Mouse (Mus musculus): ENCODE measurements around the gene Apoc3.
A peak's percentile ranks its signal among the peaks of the same experiment; 100 is the strongest.

The Apoc3 gene

DNA sequence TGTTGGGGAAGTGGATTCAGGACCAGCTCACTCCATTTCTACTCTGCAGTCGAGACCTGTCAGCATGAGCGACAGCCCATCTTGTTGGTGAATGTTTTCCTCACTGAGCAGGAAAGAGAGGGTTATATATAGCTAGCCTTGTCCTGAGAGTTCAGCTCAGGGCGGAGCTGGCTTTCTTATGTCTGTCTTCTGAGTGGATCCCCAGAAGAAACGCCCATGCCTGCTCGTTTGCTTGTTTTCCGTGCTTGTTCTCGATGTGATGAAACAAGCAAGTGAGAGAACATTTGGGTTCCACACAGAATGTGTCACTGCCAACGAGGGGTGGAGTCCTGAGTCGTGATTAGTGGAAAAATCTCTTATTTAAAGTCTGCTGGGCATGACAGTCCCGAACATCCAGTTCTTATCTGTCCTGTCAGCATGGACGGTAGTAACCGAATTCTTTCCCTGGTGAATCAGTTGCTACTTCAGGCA is 38.7 kb downstream of the Apoc3 start:
- no peak for ATAC-seq (ENCODE audit: low TSS enrichment)

GRCm38 (mm10) chr9:46194809-46195208 is 40.6 kb downstream of the Apoc3 start:
- ATAC-seq (ENCODE audit: low TSS enrichment) = no peak

- no peak for ATAC-seq (ENCODE audit: low TSS enrichment)
These were observed 42.8 kb downstream of the Apoc3 start for GRCm38 (mm10) chr9:46192642-46193041.

DNA sequence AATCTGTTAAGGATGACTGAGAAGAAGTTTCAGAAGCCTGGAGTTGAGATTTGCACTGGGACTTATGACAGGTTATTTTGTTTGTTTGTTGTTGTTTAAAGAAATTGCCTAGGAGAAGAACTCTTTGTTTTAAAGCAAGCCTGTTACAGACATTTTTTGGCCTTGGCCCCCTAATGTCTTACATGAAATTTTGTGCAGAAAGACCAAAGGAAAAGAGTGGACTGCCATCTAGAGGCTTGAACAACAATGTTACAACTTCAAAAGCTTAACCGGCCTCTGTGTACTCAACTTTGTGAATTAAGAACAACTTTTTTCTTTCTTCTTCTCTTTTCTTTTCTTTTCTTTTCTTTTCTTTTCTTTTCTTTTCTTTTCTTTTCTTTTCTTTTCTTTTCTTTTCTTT is 43.8 kb downstream of the Apoc3 start:
- 0 out of 2 replicates have a peak, but pooled peaks have one; percentile 41 for ATAC-seq (ENCODE audit: low TSS enrichment)

GRCm38 (mm10) chr9:46191234-46191633 is 44.2 kb downstream of the Apoc3 start:
- ATAC-seq (ENCODE audit: low TSS enrichment) = no peak

GRCm38 (mm10) chr9:46189381-46189780 is 46.1 kb downstream of the Apoc3 start:
- no peak for ATAC-seq (ENCODE audit: low TSS enrichment)

DNA sequence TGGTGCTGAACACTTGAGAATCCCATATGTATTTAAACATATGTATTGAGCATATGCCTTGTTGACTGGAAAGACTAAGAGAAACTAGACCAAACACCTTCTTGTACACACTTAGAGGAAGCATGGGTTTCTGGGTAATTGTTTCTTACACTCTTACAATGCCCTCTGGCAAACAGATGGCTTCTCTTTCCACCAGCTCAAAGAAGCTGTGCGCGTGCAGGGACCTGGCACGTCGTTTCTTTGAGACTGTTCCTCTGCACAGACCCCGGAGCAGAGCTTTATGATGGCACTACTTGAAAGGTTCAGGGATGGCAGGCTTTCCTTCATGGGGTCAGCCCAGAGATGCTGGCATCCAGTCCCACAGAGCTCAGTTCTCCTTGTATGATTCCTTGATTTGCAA is 46.5 kb downstream of the Apoc3 start:
- no peak for ATAC-seq (ENCODE audit: low TSS enrichment)

DNA sequence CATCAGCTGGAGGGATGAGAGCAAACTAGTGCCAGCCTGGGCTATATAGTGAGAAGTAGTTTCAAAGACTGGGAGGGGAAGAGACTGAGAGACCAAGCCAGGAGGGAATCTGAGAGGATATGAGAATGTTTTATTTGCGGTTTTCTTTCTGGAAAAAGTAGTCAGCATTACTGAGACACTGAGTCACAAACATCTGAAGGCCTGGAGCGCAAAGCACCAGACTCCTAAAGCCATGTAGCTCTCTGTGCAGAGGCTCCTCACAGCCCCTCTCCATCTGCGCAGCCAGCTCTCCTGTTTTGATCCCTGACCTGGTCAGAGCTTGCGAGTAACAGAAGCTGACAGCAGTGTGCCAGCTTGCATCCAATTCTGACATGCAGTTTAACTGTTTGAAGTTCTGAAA is 47.1 kb downstream of the Apoc3 start:
- ATAC-seq (ENCODE audit: low TSS enrichment) = no peak

DNA sequence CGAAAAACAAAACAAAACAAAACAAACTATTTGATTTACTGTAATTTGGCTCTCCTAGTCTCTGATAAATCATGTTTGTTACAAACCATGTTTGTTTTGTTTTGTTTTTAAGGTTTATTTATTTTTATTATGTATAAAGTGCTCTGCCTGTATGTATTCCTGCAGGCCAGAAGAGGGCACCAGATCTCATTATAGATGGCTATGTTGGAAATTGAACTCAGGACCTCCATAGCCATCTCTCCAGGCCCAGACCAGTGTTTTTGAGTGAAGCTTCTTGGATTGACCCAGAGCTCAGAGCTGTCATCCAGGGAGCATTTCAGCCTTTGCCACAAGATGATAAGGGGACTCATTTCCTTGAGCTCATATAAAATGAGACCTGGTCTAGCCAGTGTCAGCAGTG is 49.0 kb downstream of the Apoc3 start:
- no peak for ATAC-seq (ENCODE audit: low TSS enrichment)

- ATAC-seq (ENCODE audit: low TSS enrichment) = peak; percentile 61; the same call in 1 of the 2 replicates
These were observed 50.2 kb downstream of the Apoc3 start for GRCm38 (mm10) chr9:46185191-46185590.

DNA sequence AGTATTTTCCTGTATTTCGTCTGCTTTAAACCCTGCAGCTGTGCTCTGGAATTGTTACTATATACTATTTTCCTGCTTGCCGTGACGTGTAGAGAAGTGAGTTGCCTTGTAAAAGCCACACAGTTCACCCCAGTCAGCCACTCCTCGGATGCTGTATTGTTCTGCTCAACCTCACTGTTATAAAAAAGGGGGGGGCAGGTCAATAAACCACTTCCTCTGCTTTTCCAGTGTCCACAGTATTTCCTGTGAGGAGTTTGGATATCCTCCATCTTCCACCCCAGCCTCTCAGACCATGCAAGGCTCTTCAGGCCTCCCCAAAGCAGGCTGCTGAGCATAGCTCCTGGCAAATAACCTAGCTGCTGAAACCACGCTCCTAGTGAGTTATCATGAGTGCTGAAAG is 50.9 kb downstream of the Apoc3 start:
- no peak for ATAC-seq (ENCODE audit: low TSS enrichment)

Data from frontal cortex, adult (tissue).